In the genomic region with DNA sequence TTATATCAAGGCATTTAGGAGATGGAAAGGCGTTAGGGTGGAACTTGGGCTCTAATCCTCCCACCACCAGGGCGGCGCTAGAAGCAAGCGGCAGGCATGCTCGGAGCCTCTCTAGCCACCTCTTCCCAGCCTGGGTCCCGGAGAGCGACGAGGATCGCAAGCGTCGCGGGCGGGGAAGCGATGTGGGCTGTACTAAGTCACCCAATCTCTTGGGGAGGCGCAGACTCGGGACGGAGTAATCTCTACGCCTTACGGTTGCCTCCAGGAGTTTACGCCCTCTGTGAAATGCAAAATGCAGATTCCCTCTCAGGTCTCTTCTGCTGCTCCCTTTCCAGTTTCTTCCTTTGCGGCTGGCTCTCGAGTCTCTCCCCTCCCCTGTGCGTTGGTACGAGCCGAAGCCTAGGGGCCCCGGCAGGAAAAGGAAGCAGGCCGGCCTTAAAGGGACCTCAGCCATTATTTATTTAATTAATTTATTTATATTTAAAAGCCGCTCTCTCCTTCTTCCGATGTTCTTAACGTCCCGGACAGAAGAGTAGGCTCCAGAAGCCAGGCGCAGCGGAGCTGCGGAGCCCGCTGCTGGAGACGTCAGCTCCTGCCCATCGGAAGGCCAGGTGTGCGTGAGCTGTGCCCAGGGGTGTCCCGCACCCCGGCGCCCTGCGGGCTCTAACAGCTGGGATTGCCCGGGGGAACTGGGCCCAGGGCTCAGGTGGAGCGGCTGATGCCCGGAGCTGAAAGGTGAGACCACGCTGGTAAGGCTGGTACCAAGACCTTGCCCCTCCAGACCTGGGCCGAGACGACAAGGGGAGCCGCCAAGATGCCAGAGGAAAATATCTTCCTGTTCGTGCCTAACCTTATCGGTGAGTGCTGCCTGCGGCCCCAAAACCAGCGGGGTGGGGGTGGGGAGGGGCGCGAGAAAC, we compare ENCODE assay signal across 8 mouse cellular contexts. TPM values are rescaled to one million over a fixed set of nuclear protein-coding genes. Genes with fewer than 3 reads are reported as not detected.
DNase-seq lines count a peak whose midpoint lies in the region; ATAC-seq and TF ChIP-seq lines count a peak whose summit lies in the region.

TSS of gene Cdiptos (minus strand) at position 149 of the 917 bp plus-strand sequence.

- TF ChIP-seq CTCF in heart, postnatal 0 days (IDR thresholded peaks at IDR 0.05; ENCODE audit: low read depth), result peak; percentile 97
- peak; percentile 91 for TF ChIP-seq CTCF in testis, adult 2 months (IDR thresholded peaks at IDR 0.05; ENCODE audit: control insufficient read depth, insufficient read depth, insufficient replicate concordance, low read depth, low read length)

- H3K27me3 ChIP-seq in forebrain, embryonic 11.5 days (ENCODE audit: control insufficient read depth, insufficient read depth, low read length), result no peaks in the 10 kb centered on the region
- no peaks in the 10 kb centered on the region for H3K27me3 ChIP-seq in heart, postnatal 0 days (ENCODE audit: control insufficient read depth, insufficient read depth, low read length)
- no peaks in the 10 kb centered on the region for H3K27me3 ChIP-seq in liver, embryonic 16.5 days (ENCODE audit: control insufficient read depth, insufficient read depth, low read depth, low read length)
- no peaks in the 10 kb centered on the region for H3K27me3 ChIP-seq in neural tube, embryonic 13.5 days
- H3K27me3 ChIP-seq in testis, adult 2 months (ENCODE audit: control insufficient read depth, insufficient read depth, low read length), result no peaks in the 10 kb centered on the region

- peak; percentile 94 to 96 for DNase-seq in CD8-positive naive resting alpha-beta T cell, adult 2 months (ENCODE audit: low read depth in 2 of 2, low spot score in 2 of 2)
- DNase-seq in c-Kit-positive CD71-negative TER-119-negative erythroid progenitor cells, embryonic 14.5 days (ENCODE audit: low read depth), result peak; percentile 98
- DNase-seq in forebrain, embryonic 11.5 days (ENCODE audit: low spot score), result peak; percentile 99
- peak; percentile 97 for DNase-seq in heart, postnatal 0 days (ENCODE audit: low spot score)
- DNase-seq in kidney, postnatal 4 days, result peak; percentile 99

- peak; percentile 68 for TF ChIP-seq POLR2A in testis, adult 2 months (IDR thresholded peaks at IDR 0.05; ENCODE audit: control insufficient read depth, low read depth, low read length)

- peak within 1 kb of the TSS; percentile 86 for H3K27ac ChIP-seq in forebrain, embryonic 11.5 days (ENCODE audit: low read depth, low read length)
- peak within 1 kb of the TSS; percentile 96 for H3K27ac ChIP-seq in heart, postnatal 0 days (ENCODE audit: low read depth)
- peak within 1 kb of the TSS; percentile 94 for H3K27ac ChIP-seq in liver, embryonic 16.5 days (ENCODE audit: low read length)
- H3K27ac ChIP-seq in neural tube, embryonic 13.5 days (replicated peaks), result peak within 1 kb of the TSS; percentile 98
- H3K27ac ChIP-seq in testis, adult 2 months (ENCODE audit: control insufficient read depth, insufficient read depth, low read depth, low read length), result peak within 1 kb of the TSS; percentile 96

- peak; percentile 95 for ATAC-seq in forebrain, embryonic 11.5 days (replicated peaks; ENCODE audit: low FRiP score)
- peak; percentile 96 for ATAC-seq in heart, postnatal 0 days (ENCODE audit: insufficient read depth, low read depth)
- ATAC-seq in liver, embryonic 16.5 days (ENCODE audit: low read depth), result peak; percentile 95
- peak; percentile 96 for ATAC-seq in neural tube, embryonic 13.5 days (ENCODE audit: low read depth)

- H3K36me3 ChIP-seq in forebrain, embryonic 11.5 days (ENCODE audit: control insufficient read depth, insufficient read depth, low read length), result no peaks in the 10 kb centered on the region; the same call in 1 of the 2 replicates
- peaks cover 31% of the 10 kb centered on the region for H3K36me3 ChIP-seq in heart, postnatal 0 days (replicated peaks; ENCODE audit: control insufficient read depth, insufficient read depth, low read length)
- H3K36me3 ChIP-seq in liver, embryonic 16.5 days (ENCODE audit: control insufficient read depth, insufficient read depth), result peaks cover 17% of the 10 kb centered on the region
- H3K36me3 ChIP-seq in neural tube, embryonic 13.5 days, result peaks cover 47% of the 10 kb centered on the region
- H3K36me3 ChIP-seq in testis, adult 2 months (ENCODE audit: control insufficient read depth, insufficient read depth, low read length), result no peaks in the 10 kb centered on the region

- under 1% methylated on average over 55 of the region's 55 CpGs for WGBS in forebrain, embryonic 11.5 days
- under 1% methylated on average over 55 of the region's 55 CpGs for WGBS in heart, postnatal 0 days
- under 1% methylated on average over 55 of the region's 55 CpGs for WGBS in liver, embryonic 16.5 days (ENCODE audit: insufficient replicate concordance)
- under 1% methylated on average over 55 of the region's 55 CpGs for WGBS in neural tube, embryonic 13.5 days

- peak; percentile 66 for TF ChIP-seq EP300 in heart, postnatal 0 days (IDR thresholded peaks at IDR 0.05; ENCODE audit: low read depth)

- H3K4me1 ChIP-seq in forebrain, embryonic 11.5 days (replicated peaks; ENCODE audit: control insufficient read depth, insufficient read depth, low read length), result peaks cover 6% of the 10 kb centered on the region; the same call in 1 of the 2 replicates
- peaks cover 4% of the 10 kb centered on the region; the same call in 1 of the 2 replicates for H3K4me1 ChIP-seq in heart, postnatal 0 days (ENCODE audit: control insufficient read depth, insufficient read depth)
- H3K4me1 ChIP-seq in liver, embryonic 16.5 days (ENCODE audit: control insufficient read depth, low read depth, low read length), result peaks cover 21% of the 10 kb centered on the region
- H3K4me1 ChIP-seq in neural tube, embryonic 13.5 days (replicated peaks), result peaks cover 20% of the 10 kb centered on the region
- peaks cover 11% of the 10 kb centered on the region for H3K4me1 ChIP-seq in testis, adult 2 months (ENCODE audit: control insufficient read depth, insufficient read depth, low read length)

- no peaks in the 10 kb centered on the region for H3K9me3 ChIP-seq in forebrain, embryonic 11.5 days (ENCODE audit: control insufficient read depth, low read length)
- no peaks in the 10 kb centered on the region for H3K9me3 ChIP-seq in heart, postnatal 0 days (replicated peaks; ENCODE audit: control insufficient read depth, low read length)
- no peaks in the 10 kb centered on the region for H3K9me3 ChIP-seq in liver, embryonic 16.5 days (replicated peaks; ENCODE audit: control insufficient read depth, low read length)
- no peaks in the 10 kb centered on the region for H3K9me3 ChIP-seq in neural tube, embryonic 13.5 days

- peak within 1 kb of the TSS; percentile 90 for H3K9ac ChIP-seq in forebrain, embryonic 11.5 days (ENCODE audit: low read length)
- H3K9ac ChIP-seq in heart, postnatal 0 days (replicated peaks; ENCODE audit: low read depth, low read length), result peak within 1 kb of the TSS; percentile 89
- H3K9ac ChIP-seq in liver, embryonic 16.5 days (ENCODE audit: low read depth, low read length), result peak within 1 kb of the TSS; percentile 98
- peak within 1 kb of the TSS; percentile 98 for H3K9ac ChIP-seq in neural tube, embryonic 13.5 days

- peak within 1 kb of the TSS; percentile 84 for H3K4me2 ChIP-seq in forebrain, embryonic 11.5 days (ENCODE audit: low read depth, low read length, severe bottlenecking)
- H3K4me2 ChIP-seq in heart, postnatal 0 days (ENCODE audit: low read depth, low read length), result peak within 1 kb of the TSS; percentile 79
- H3K4me2 ChIP-seq in liver, embryonic 16.5 days (ENCODE audit: low read depth, low read length), result peak within 1 kb of the TSS; percentile 90
- peak within 1 kb of the TSS; percentile 91 for H3K4me2 ChIP-seq in neural tube, embryonic 13.5 days

- peak within 1 kb of the TSS; percentile 98 for H3K4me3 ChIP-seq in forebrain, embryonic 11.5 days (ENCODE audit: low read depth, low read length)
- peak within 1 kb of the TSS; percentile 80 for H3K4me3 ChIP-seq in heart, postnatal 0 days (ENCODE audit: low read depth, low read length)
- peak within 1 kb of the TSS; percentile 99 for H3K4me3 ChIP-seq in liver, embryonic 16.5 days (ENCODE audit: low read depth, low read length)
- H3K4me3 ChIP-seq in neural tube, embryonic 13.5 days, result peak within 1 kb of the TSS; percentile 99
- peak within 1 kb of the TSS; percentile 91 for H3K4me3 ChIP-seq in testis, adult 2 months (ENCODE audit: control insufficient read depth, low read depth, low read length)

RNA-seq across cellular contexts. Expression of gene Cdiptos, which starts in this region (rescaled TPM):
- 0.88 and 1.4 TPM in 2 replicates for polyA plus RNA-seq in forebrain, embryonic 11.5 days (2014; fragmentation: Nextera tagmentation; extraction: Ambion mirVana)
- 1.8 TPM in 1 of 2 replicates, not detected in the other for total RNA-seq in heart, postnatal 0 days (2014; rRNA removed; ENCODE audit: low replicate concordance)
- polyA plus RNA-seq in heart, postnatal 0 days (2015; fragmentation: Nextera tagmentation; extraction: Ambion mirVana), result 1.2 and 1.5 TPM in 2 replicates
- polyA plus RNA-seq in liver, embryonic 16.5 days (2015; fragmentation: Nextera tagmentation; extraction: Ambion mirVana), result 0.30 and 0.74 TPM in 2 replicates
- 1.2 and 1.4 TPM in 2 replicates for polyA plus RNA-seq in neural tube, embryonic 13.5 days (2015; fragmentation: Nextera tagmentation; extraction: Ambion mirVana)
- polyA plus RNA-seq in testis, adult 2 months (2012; rRNA removed), result 804 and 822 TPM in 2 replicates

Comparison
In these comparisons a context has a peak if more than half of its experiments do, and no peak if none do; other contexts are left out.
1. Peak in every context shown above with its lines: DNase-seq, ATAC-seq, H3K4me3 ChIP-seq and H3K27ac ChIP-seq.
2. RNA of gene Cdiptos (polyA plus RNA-seq): 804 to 822 TPM in testis, adult 2 months; 1.2 to 1.5 TPM in heart, postnatal 0 days, 1.2 to 1.4 TPM in neural tube, embryonic 13.5 days, 0.88 to 1.4 TPM in forebrain, embryonic 11.5 days and 0.30 to 0.74 TPM in liver, embryonic 16.5 days; every median in the first group is over 100 times any median in the second.
3. Peak in ATAC-seq, H3K4me3 ChIP-seq, H3K27ac ChIP-seq, H3K9ac ChIP-seq and H3K4me2 ChIP-seq in liver, embryonic 16.5 days; RNA of the gene not detected or under 1 TPM.